Mouse (Mus musculus) G1E-ER4 (cell line): ENCODE results near the gene Awat1. TPM values are rescaled to one million over a fixed set of nuclear protein-coding genes. Genes with fewer than 3 reads are reported as not detected.

Experiments
- GATA1 ChIP-seq: IDR thresholded peaks from one replicate; pipeline ENCODE4 v1.8.0; 2012; ENCODE audit warnings: low read length, inconsistent platforms
- polyA plus RNA-seq: library from polyadenylated mRNA; stranded (reverse); fragments of >175 nt; gene quantifications from 2 replicates; pipeline ENCODE4 v1.2.3, GENCODE M21; 2012

Gene Awat1
- polyA plus RNA-seq, result not detected in 2 replicates

GRCm38 (mm10) chrX:100571951-100572350 is at the start of gene Awat1:
Gene Awat1, plus strand, starts transcription at chrX:100572251.
- TF ChIP-seq GATA1, result no peak

GRCm38 (mm10) chrX:100524471-100524870 is 47.6 kb upstream of the Awat1 start, which contains the start of gene Dgat2l6:
Gene Dgat2l6, plus strand, starts transcription at chrX:100524838.
- no peak for TF ChIP-seq GATA1

- TF ChIP-seq GATA1, result no peak
Measured at GRCm38 (mm10) chrX:100556026-100556425, 16.0 kb upstream of the Awat1 start.

DNA sequence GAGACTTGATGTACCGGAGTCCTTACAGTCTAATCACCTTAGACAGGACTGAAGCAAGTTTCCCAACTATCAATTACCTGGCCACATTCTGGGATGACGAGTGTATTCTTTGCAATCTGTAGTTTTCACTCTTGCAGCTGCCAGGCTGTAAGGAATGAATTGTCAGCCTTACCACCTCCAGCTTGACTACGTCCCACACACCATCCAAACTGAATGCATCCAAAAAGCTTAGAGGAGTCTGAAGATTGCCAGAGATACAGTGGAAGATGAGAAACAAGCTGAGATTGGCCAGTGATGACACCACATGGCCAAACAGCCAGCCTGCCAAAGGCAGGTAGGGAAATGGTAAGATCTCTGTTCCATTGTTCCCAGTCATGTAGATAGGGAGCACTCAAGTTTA is 6.4 kb upstream of the Awat1 start:
- TF ChIP-seq GATA1, result no peak

DNA sequence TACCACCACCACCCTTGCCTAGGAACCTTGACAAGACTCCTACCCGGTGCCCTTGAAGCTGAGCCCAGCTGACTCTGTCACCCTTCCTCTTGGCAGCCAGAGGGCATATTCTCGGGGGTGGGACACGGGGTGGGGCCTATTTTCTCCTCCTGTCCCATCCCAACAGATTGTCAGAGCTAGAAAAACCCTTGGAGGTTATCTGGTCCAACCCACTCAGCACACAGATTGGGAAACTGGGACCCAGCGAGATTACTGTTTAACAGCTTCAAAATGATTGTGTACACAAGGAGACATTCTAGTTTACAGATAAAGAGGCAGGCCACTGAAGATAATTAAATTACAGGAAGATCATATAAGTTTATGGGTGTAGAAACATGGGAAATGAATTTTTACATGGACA is 22.7 kb downstream of the Awat1 start, which contains the start of gene P2ry4:
TSS of gene P2ry4 (minus strand) at position 79 of the 400 bp plus-strand sequence.
- no peak for TF ChIP-seq GATA1

DNA sequence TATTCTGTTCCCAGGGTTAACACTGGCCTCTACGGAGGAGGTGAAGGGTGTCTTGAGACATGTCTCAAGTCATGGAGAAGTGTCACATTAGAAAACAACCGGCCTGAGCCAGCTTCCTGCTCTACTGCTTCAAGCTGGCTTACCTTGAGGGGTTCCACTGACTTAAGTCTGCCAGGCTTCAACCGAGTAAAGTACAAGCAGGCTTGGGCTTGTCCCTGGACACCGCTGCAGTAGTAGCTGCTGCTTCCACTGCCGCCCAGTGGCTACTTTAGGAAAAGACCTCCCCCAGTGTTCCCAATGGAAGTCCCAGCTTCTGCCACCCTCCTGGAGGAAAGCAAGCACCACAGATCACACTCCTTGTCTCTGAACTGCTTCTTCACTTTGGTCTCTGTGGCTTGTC is 25.4 kb downstream of the Awat1 start:
- TF ChIP-seq GATA1, result no peak

- no peak for TF ChIP-seq GATA1
Measured at GRCm38 (mm10) chrX:100599755-100600154, 27.7 kb downstream of the Awat1 start.

DNA sequence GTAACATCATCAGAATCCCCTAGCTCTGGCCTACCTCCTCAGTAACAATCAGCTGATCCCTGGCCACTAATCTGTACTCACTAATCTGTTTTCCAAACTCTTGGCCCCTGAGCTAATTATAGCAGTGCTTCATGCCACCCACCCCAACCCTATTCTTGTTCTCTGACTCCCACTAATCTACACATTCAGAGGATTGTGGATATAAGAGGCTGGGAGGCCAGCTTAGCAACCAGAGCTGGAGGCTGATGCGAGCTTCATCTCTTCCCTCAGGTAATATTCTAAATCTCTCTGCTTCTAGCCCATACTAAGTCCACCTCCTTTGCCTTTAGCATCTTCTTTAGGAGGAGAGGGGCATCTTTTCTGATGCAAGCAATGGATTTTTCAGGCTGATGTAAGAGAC is 33.3 kb downstream of the Awat1 start, which contains the start of gene Arr3:
TSS of gene Arr3 (plus strand) at position 184 of the 400 bp plus-strand sequence.
- TF ChIP-seq GATA1, result no peak

DNA sequence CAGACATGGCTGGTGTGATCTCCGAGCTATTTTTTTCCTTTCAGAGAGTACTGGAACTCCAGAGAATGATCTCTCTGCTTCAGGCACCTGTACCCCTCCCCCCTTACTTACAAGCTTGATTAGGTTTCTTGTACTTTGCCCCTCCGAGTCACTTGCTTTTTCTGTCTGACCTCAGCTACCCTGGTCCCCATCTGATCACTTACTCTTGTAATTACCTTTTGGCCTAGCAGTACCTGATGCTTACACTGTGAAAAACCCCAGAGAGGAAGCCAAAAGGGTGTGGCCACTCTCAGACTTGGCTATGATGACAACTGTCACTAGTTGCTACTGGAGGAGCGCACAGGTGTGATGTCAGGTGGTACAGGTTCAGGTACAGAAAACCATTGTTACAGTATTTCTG is 46.4 kb downstream of the Awat1 start:
- no peak for TF ChIP-seq GATA1

- no peak for TF ChIP-seq GATA1
Measured at GRCm38 (mm10) chrX:100621366-100621765, 49.3 kb downstream of the Awat1 start.

DNA sequence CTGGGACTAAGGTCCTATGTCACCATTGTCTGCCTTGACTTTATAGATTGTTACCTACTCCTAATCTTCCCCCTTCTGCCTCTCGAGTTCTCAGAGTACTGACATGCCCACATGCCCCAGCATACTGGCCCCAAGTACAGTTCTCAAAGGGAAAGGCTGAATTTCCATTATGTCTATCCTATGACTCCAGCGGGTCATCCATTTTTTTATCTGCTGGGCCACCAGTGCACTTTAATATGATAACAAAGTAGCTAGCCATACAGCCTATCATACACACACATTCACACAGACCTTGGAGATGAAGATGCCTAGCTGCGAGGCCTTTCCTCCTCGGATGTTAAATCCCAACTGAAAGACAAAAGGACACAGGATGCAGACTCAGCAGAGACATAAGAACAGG is 52.2 kb downstream of the Awat1 start:
- no peak for TF ChIP-seq GATA1

DNA sequence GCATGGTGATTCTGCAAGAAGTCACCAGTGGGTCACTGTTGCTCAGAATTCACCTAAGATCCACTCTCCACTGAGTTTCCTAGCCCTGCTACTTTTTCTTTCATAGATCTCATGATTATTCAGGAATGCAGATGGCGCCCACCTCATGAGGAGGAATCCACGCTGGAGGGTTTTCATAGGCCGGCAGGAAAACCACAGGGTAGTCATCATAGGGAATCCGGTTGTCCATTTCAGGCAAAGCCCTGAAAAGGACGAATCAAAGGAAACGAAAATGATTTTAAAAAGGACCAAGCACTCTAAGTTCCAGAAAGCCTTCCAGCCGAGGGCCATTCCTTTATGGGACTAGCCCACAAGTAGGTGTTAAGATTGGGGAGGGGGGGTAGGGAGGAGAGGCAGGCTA is 53.1 kb downstream of the Awat1 start:
- no peak for TF ChIP-seq GATA1

DNA sequence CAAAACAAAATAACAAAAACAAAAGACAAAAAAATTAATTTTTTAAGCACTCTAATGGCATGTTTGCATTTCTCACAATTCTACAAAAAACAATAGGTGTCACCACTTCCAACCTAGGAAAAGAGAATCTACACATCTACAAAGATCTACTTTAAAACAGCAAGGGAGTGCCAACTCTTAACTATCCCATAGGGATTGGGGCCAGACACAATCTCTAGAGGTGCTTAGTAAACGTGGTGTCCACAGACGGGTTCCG is 53.4 kb downstream of the Awat1 start, which contains the start of gene Kif4:
TSS of gene Kif4 (plus strand) at position 192 of the 256 bp plus-strand sequence.
- TF ChIP-seq GATA1, result no peak

GRCm38 (mm10) chrX:100625802-100626793 is 54.0 kb downstream of the Awat1 start, which contains the start of gene Pdzd11:
Gene Pdzd11, minus strand, starts transcription at chrX:100626568.
- TF ChIP-seq GATA1, result no peak

Other genes starting within 250 kb of the Awat1 start
- gene Otud6a, start 143.2 kb upstream of the Awat1 start, polyA plus RNA-seq, result not detected in 2 replicates
- gene Awat2, start 129.5 kb upstream of the Awat1 start, polyA plus RNA-seq, result 0.05 TPM in 1 of 2 replicates, not detected in the other
- 17.3 and 22.5 TPM in 2 replicates for gene Igbp1, start 78.0 kb upstream of the Awat1 start, polyA plus RNA-seq
- gene Dgat2l6, start 47.4 kb upstream of the Awat1 start, polyA plus RNA-seq, result not detected in 2 replicates
- not detected in 2 replicates for gene P2ry4, start 22.6 kb downstream of the Awat1 start, polyA plus RNA-seq
- gene Arr3, start 33.2 kb downstream of the Awat1 start, polyA plus RNA-seq, result not detected in 2 replicates
- gene Kif4, start 53.5 kb downstream of the Awat1 start, polyA plus RNA-seq, result 3.3 and 4.2 TPM in 2 replicates
- 4.8 and 9.9 TPM in 2 replicates for gene Pdzd11, start 54.3 kb downstream of the Awat1 start, polyA plus RNA-seq
- not detected in 2 replicates for gene Gdpd2, start 157.6 kb downstream of the Awat1 start, polyA plus RNA-seq
- not detected in 2 replicates for gene Dlg3, start 195.5 kb downstream of the Awat1 start, polyA plus RNA-seq